Comparison of ENCODE assay signal across 18 mouse cellular contexts in genomic region chr8:108467172-108468035, GRCm38 (mm10).
A peak's percentile ranks its signal among the peaks of the same experiment; 100 is the strongest.
DNase-seq lines count a peak whose midpoint lies in the region; ATAC-seq lines count a peak whose summit lies in the region.
"Had no signal": no experiment of that assay in that cellular context is flagged by ENCODE, and none has a peak within 500 bp of the region (broad histone marks: within the 10 kb centered on the region; RNA-seq: fewer than 3 reads in every experiment).

No protein-coding gene starts in this region.

- H3K36me3 ChIP-seq in midbrain, embryonic 10.5 days: no peaks in the 10 kb centered on the region
- H3K36me3 ChIP-seq in midbrain, embryonic 11.5 days (ENCODE audit: control insufficient read depth, insufficient read depth, low read length): no peaks in the 10 kb centered on the region
- H3K36me3 ChIP-seq in hindbrain, embryonic 13.5 days: no peaks in the 10 kb centered on the region
- no peaks in the 10 kb centered on the region for H3K36me3 ChIP-seq in midbrain, embryonic 15.5 days (replicated peaks)
- H3K36me3 ChIP-seq: heart, embryonic 10.5 days; limb, embryonic 12.5 days; liver, embryonic 13.5 days had no signal

- no peak for ATAC-seq in midbrain, embryonic 11.5 days (ENCODE audit: low FRiP score)
- no peak for ATAC-seq in hindbrain, embryonic 13.5 days (ENCODE audit: low FRiP score)
- ATAC-seq in midbrain, embryonic 15.5 days (replicated peaks): peak; percentile 57

- 87% methylated on average over 19 of the region's 19 CpGs for WGBS in midbrain, embryonic 10.5 days
- WGBS in midbrain, embryonic 11.5 days: 80% methylated on average over 19 of the region's 19 CpGs
- 54% methylated on average over 19 of the region's 19 CpGs for WGBS in hindbrain, embryonic 13.5 days
- WGBS in midbrain, embryonic 15.5 days: 44% methylated on average over 19 of the region's 19 CpGs

- H3K27me3 ChIP-seq in midbrain, embryonic 10.5 days (ENCODE audit: low read depth, poor library complexity, severe bottlenecking): peaks cover 3% of the 10 kb centered on the region; the same call in 1 of the 2 replicates
- no peaks in the 10 kb centered on the region for H3K27me3 ChIP-seq in midbrain, embryonic 11.5 days (ENCODE audit: control insufficient read depth, insufficient read depth, low read length)
- H3K27me3 ChIP-seq in hindbrain, embryonic 13.5 days: 0 out of 2 replicates have a peak, but pooled peaks cover 2% of the 10 kb centered on the region
- no peaks in the 10 kb centered on the region for H3K27me3 ChIP-seq in midbrain, embryonic 15.5 days (replicated peaks)
- H3K27me3 ChIP-seq: CH12.LX; limb, embryonic 12.5 days; liver, embryonic 13.5 days had no signal

- peaks cover 26% of the 10 kb centered on the region for H3K4me1 ChIP-seq in midbrain, embryonic 10.5 days
- peaks cover 8% of the 10 kb centered on the region; the same call in 1 of the 2 replicates for H3K4me1 ChIP-seq in midbrain, embryonic 11.5 days (ENCODE audit: control insufficient read depth, insufficient read depth, low read length)
- H3K4me1 ChIP-seq in hindbrain, embryonic 13.5 days (replicated peaks): peaks cover 39% of the 10 kb centered on the region
- H3K4me1 ChIP-seq in midbrain, embryonic 15.5 days: peaks cover 34% of the 10 kb centered on the region
- H3K4me1 ChIP-seq: heart, embryonic 10.5 days; liver, embryonic 13.5 days had no signal

- no peaks in the 10 kb centered on the region for H3K9me3 ChIP-seq in midbrain, embryonic 10.5 days (replicated peaks)
- no peaks in the 10 kb centered on the region for H3K9me3 ChIP-seq in midbrain, embryonic 11.5 days (ENCODE audit: control insufficient read depth, low read length)
- H3K9me3 ChIP-seq in hindbrain, embryonic 13.5 days: no peaks in the 10 kb centered on the region
- H3K9me3 ChIP-seq in midbrain, embryonic 15.5 days: no peaks in the 10 kb centered on the region
- H3K9me3 ChIP-seq: heart, embryonic 10.5 days; limb, embryonic 12.5 days; liver, embryonic 13.5 days had no signal

- no peak overlapping the region for H3K4me3 ChIP-seq in midbrain, embryonic 10.5 days
- no peak overlapping the region for H3K4me3 ChIP-seq in midbrain, embryonic 11.5 days (ENCODE audit: low read depth, low read length)
- H3K4me3 ChIP-seq in hindbrain, embryonic 13.5 days: no peak overlapping the region
- H3K4me3 ChIP-seq in midbrain, embryonic 15.5 days: no peak overlapping the region
- H3K4me3 ChIP-seq: heart, embryonic 10.5 days; limb, embryonic 12.5 days; liver, embryonic 13.5 days had no signal

- peak overlapping the region; percentile 63 for H3K27ac ChIP-seq in midbrain, embryonic 10.5 days (replicated peaks)
- H3K27ac ChIP-seq in midbrain, embryonic 11.5 days (ENCODE audit: low read depth, low read length): no peak overlapping the region
- H3K27ac ChIP-seq in hindbrain, embryonic 13.5 days: peak overlapping the region; percentile 86
- H3K27ac ChIP-seq in midbrain, embryonic 15.5 days: peak overlapping the region; percentile 81
- H3K27ac ChIP-seq: heart, embryonic 10.5 days; limb, embryonic 12.5 days; liver, embryonic 13.5 days had no signal

- no peak overlapping the region for H3K9ac ChIP-seq in midbrain, embryonic 11.5 days (ENCODE audit: low read length)
- H3K9ac ChIP-seq in hindbrain, embryonic 13.5 days: peak overlapping the region; percentile 29; the same call in 1 of the 2 replicates
- no peak overlapping the region for H3K9ac ChIP-seq in midbrain, embryonic 15.5 days
- H3K9ac ChIP-seq: limb, embryonic 12.5 days; liver, embryonic 13.5 days had no signal

- DNase-seq in midbrain, embryonic 10.5 days (ENCODE audit: low spot score): no peak
- no peak for DNase-seq in midbrain, embryonic 11.5 days (ENCODE audit: low spot score, missing footprints)
- DNase-seq in right cerebral cortex, postnatal 4 days: no peak
- no peak for DNase-seq in lung, postnatal 14 days
- no peak for DNase-seq in layer of hippocampus, postnatal 25 days (ENCODE audit: extremely low spot score in 1 of 2, low spot score in 1 of 2)
- no peak for DNase-seq in layer of hippocampus, adult 9-11 months
- DNase-seq: adrenal gland, postnatal 10 days; cerebellum, adult 11-12 months; cerebellum, postnatal 25 days; gastrocnemius, postnatal 14 days; heart, postnatal 10 days; liver, embryonic 13.5 days; thymus, postnatal 4 days had no signal

- no peak overlapping the region for H3K4me2 ChIP-seq in midbrain, embryonic 11.5 days
- H3K4me2 ChIP-seq in hindbrain, embryonic 13.5 days: no peak overlapping the region
- no peak overlapping the region for H3K4me2 ChIP-seq in midbrain, embryonic 15.5 days
- H3K4me2 ChIP-seq: limb, embryonic 12.5 days; liver, embryonic 13.5 days had no signal
